Mouse (Mus musculus): ENCODE results near the gene Elac2. TPM values are rescaled to one million over a fixed set of nuclear protein-coding genes. Genes with fewer than 3 reads are reported as not detected.

The Elac2 gene
- total RNA-seq (2021), result 10 to 100 TPM; 18.2 to 20.1 TPM
- long read RNA-seq, experiment 1, transcript Elac2-202 (24 exons, 2,884 nt), result major isoform, 33 of 54 reads
- long read RNA-seq, experiment 1, transcript Elac2-201 (25 exons, 2,771 nt), result minor isoform, 9 of 54 reads
- long read RNA-seq, experiment 1, partial matches to known transcripts, result 3 of 54 reads
- long read RNA-seq, experiment 1, other reads (novel, unspliced or antisense), result 8 of 54 reads
- long read RNA-seq, experiment 2, transcript Elac2-201 (25 exons, 2,771 nt), result minor isoform, 11 of 63 reads
- long read RNA-seq, experiment 2, transcript Elac2-202 (24 exons, 2,884 nt), result major isoform, 43 of 63 reads
- long read RNA-seq, experiment 2, partial matches to known transcripts, result 1 of 63 reads
- long read RNA-seq, experiment 2, other reads (novel, unspliced or antisense), result 8 of 63 reads

DNA sequence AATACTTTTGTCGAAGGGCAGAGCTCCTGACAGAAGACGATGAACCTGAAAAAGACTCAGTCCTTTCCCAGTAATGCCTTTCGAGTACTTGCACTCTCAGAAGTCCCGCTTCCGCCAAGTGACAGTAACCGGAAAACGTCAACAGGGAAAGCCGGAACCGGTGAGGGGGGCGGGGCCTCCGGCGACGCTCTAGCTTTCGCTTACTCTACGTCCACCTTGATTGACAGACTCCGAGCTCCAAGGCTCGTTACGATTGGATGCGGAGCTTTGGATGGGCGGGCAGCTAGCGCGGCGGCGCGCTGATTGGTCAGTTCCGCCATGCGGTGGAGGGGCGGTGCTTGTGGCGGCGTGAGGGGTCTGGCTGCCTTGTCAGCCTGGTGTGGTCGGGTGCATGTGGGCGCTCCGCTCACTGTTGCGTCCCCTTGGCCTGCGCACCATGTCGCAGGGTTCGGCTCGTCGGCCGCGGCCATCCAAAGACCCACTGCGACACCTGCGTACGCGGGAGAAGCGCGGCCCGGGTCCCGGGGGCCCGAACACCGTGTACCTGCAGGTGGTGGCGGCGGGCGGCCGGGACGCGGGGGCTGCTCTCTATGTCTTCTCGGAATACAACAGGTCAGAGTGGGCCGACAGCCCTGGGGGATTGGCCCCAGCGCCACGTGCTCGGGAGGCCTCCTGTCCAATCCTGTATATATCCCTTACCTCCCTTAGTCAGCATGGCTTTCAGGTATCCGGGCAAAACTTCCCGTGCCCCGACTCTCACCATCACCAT, at the start of gene Elac2:
Gene Elac2, plus strand, starts transcription at position 319 of the 769 bp plus-strand sequence.
- DNase-seq (ENCODE audit: low spot score in 2 of 2), result peak; percentile 86 to 95

DNA sequence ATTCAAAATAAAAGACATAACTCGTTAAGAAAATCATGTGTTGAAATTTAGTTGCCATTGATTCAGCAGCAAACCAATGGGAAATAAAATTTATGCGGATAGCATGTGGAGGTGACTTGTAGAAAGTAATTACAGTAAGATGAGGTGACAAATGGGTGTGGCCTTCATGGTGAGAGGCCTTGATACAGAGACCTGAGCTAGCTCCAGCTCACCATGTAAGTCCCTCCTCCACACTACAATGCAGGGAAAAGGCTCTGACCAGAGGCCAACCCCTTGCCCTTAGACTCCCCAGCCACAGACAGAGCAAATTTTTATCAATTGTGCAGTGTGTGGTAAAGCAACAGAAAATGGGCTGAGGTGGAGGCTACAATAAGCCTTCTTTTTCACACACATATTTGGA, 49.7 kb upstream of the Elac2 start:
- DNase-seq (ENCODE audit: low spot score in 2 of 2), result no peak

DNA sequence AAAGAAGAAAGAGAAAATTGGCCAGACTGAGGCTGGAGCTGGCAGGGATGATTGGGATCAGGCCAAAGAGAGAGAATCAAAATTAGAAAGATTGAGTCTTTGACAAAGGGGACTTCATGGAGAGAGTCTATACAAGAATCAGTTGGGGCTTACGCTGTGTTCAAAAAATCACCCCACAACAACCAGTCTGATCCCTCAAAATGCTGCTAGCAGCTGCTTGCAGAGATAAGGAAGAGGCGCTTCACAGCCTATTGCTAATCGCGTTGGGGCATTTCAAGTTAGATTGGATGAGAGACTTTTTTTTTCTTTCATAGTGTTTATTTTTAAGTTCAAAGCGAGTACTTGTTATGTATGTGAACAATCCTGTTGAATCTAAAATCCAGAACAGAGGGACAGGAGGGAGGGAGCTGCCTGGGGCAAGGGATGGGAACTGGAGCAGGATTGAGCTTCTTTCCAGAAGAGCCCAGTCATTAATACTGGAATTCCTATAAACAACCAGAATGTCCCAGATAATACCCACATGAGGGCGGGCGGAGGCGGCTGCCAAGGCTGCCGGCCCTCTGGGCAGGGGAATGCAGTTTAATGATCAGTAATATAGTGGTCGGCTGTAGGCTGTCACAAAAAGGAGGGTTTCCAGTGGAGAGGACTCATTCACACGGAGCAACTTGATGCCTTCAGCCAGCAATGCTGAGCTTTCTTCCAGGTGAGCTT, 47.6 kb upstream of the Elac2 start:
- DNase-seq (ENCODE audit: low spot score in 2 of 2), result no peak

DNA sequence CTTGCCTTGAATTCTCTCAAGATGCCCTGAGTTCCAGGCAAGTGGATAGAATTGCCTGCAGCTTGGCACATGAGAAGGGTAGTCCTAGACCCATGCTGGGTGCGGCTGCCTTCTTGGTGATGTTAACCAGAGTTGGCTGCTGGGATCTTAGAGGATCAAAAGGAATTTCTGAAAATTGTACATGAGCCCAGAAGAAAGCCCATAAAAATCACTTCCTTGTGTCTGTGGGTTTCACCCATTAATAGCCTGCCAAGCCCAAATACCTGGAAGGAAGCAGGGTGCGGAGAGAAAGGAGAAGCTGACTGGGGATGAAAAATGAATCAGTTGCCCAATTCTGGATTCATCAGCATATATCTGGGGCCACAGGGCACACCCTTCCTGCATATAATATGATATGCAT, 41.6 kb upstream of the Elac2 start:
- DNase-seq (ENCODE audit: low spot score in 2 of 2), result no peak

DNA sequence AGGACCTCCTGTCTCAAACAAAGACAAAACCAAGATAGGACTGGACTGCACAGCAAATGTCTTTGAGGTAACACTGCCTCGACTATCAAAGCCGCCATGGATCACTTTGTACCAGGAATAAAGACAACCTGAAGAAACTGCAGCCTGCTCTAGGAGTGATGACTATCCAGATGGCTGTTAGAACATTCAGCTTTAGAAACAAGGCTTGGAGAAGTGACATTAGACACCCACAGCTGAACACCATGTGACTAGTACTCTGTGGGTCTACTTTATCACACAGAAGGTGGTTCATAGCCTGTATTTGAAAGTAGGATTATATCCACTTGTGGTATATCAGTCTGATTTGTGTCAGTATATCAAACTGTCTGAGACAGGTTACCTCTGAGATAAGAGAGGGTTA, 37.6 kb upstream of the Elac2 start:
- no peak for DNase-seq (ENCODE audit: low spot score in 2 of 2)

DNA sequence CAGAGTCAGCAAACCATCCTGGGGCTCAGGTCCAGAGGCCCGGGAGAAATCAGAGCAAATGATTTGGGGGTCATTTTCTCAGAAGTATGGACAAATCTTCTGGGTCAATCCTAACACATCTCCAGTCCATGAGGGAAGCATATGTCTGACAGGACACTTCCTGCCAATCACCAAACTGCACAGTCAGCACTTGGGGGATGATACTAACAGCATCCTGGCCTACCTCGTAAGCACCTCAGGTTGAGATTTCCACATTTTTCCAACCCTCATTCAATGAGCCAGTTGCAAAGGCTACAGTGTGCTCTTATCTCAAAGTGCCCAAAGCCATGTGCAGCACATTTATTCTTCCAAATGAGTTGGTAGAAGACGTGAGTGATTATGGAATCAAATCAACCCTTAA, 29.1 kb upstream of the Elac2 start:
- DNase-seq (ENCODE audit: low spot score in 2 of 2), result no peak

DNA sequence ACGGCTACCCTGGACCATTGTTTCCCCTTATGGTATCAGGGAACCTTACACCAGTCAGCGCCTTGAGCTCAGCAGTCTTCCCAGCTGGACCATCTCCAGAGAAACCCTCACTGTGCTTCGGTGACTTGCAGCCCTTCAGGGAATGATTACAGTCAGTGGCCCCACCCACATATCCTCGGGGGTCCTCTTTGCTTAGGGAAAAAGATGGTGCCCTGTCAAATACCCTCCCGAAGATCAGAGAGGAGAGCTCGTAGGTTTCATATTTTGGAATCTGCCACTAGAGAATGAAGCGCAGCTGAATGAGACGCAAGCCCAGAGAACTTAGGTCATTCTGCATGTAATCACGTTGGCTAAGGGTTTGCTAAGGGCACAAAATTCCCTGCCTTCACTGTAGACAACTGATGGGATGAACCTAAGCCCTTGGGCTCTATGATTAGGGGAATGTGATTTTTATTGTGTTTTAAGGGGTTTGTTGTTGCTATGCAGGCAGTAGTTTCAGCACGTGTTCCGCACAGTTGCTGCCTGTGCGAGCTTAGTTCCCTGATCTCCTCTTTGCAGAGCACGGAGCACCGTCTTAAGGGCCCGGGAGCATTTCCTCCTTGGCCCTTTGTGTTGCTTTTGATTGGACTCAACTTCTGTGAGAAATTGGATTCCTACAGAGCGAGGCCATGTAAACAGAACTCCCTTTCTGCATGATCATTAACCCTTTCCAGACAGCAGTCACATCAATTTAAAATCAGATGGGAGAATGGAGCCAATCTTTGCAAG, 21.7 kb upstream of the Elac2 start:
- no peak for DNase-seq (ENCODE audit: low spot score in 2 of 2)

DNA sequence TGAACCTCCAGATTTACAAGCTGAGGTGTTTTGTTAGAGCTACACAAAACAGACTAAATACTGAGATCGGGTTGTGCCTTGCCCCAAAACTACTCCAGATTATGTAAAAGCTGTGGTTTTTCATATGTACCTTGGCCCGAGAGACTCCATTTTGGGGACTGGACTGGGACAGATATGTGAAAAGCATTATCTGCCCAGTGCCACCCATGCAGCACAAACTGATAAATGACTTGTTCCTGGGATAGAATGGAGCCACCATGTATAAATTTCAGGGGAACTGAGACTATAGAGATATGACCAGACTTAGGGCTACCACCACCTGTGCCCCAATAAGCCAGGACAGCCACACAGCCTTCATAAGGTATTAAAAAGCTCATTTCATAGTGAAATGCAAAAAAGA, 16.2 kb upstream of the Elac2 start:
- no peak for DNase-seq (ENCODE audit: low spot score in 2 of 2)

DNA sequence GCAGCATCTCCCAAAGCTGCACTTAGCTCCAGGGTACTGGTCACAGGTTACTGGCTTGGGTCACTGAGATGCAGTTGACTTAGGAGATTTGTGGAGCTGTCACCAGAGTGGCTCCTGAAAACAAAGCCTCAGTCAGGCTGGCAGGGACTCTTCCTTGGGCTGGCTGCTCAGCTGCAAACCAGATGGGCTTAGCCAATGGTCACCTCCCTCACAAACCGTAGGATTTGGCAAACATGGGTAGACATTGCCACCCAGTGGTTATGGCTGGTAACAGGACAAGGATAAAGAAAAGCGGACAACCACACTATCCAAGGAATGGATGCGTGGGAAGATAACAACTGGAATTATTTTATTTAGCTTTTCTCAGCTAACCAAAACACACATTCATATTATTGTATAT, 10.3 kb upstream of the Elac2 start:
- DNase-seq (ENCODE audit: low spot score in 2 of 2), result peak; percentile 37 to 64

DNA sequence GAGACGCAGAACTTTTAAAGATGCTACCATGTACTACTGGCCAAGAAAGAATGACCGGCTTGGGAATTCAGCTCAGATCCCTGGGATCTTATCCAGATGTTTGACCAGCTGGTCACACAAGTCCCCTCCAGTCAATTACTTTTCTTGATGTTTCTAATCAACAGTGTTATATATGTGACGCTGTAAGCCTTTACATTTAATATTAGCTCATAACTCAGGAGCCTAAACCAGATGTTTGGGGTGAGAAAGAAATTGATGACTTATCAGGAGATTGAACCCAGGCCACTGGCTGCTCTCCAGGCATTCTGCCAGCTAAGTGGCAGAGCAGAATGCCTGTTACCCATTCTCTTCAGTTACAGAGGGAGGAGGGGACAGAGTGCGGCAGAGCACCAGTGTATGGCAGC, 9.9 kb upstream of the Elac2 start:
- no peak for DNase-seq (ENCODE audit: low spot score in 2 of 2)

DNA sequence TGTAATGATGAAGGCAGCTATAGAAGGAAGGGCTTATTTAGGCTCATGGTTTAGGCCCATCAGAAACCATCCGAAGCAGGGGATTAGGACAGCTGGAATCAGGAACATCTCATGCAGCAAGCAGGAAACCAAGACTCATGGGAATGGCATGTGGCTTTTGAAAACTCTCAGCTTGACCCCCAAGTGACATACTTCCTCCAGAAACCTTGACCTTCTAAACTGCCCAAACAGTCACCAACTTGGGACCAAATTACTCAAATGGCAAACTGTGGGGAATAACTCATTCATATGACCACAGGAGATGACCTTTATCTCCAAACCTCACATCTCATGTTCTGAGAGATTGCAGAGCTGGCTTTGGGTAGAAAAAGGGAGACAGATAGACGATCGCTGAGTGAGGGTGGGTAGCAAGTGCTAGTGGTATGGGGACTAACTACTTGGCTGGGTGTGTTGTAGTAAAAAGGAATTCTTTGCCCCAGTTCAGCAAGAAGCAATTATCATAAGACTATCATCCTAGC, 7.3 kb upstream of the Elac2 start:
- DNase-seq (ENCODE audit: low spot score in 2 of 2), result no peak

DNA sequence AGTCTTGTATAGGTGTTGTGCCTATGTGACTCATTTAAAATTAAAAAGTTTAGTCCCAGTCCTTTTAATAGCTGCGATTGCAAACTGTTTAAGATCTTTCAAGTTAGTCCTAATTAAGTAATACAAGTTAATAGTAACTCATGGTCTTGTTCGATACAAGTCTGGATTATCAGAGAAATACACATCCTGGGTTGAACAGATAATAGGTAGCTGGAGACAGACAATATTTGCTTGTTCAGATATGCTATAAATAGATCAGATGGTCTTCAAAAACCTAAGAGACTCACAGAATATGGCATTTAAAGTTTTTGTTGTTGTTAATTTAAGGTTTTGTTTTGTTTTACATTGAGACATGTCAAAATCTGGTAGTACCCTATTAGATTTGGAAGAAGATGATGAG, 6.4 kb upstream of the Elac2 start:
- no peak for DNase-seq (ENCODE audit: low spot score in 2 of 2)

DNA sequence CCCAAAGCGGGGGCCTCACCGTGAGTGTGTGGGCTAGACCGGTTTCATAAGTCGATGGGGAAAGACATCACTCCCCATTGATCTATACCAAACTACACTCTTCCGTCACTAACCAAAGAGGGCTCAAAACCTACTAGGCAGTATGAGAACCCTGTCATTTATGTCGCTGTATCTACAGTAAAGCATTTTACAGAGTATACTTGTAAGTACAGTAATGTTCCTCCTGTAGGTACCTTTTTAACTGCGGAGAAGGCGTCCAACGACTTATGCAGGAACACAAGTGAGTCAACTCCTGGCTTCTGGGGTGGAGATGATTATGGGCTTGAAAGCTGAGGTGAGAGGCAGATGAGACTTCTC, 629 bp downstream of the Elac2 start:
- no peak for DNase-seq (ENCODE audit: low spot score in 2 of 2)

DNA sequence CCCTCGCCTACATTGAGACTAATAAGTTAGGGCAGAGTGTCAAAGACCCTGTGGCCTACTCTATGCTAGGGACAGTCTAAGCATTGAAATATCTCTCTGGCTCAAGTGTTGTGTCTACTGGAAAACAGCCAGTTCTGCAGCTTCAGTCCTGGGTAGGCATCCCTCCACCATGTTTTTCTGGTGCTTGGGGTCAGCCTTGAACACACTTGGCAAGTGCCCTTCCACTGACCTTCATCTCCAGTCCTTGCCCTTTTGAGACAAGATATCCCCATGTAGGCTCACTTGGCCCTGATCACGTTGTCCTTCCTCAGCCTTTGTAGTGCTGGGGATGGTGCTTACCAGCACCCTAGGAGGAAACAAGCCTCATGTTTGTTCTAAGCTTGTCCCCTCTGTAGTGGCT, 9.7 kb downstream of the Elac2 start:
- no peak for DNase-seq (ENCODE audit: low spot score in 2 of 2)

DNA sequence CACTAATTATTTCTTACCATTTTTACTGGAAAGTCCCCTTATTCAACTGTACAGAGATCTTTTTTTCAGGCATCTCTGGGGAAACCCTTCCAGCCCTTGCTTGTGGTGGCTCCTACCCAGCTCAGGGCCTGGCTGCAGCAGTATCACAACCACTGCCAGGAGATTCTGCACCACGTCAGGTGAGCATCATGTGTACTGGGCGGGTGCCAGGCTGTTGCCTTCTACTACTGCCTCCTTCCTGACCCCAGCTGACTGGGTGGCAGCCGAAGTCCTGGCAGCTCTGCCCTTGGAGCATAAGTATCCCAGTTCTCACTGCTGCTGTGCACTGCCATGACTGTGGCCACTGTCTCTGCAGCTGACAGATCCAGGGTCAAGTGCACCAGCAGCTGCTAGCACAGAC, 19.6 kb downstream of the Elac2 start:
- no peak for DNase-seq (ENCODE audit: low spot score in 2 of 2)

DNA sequence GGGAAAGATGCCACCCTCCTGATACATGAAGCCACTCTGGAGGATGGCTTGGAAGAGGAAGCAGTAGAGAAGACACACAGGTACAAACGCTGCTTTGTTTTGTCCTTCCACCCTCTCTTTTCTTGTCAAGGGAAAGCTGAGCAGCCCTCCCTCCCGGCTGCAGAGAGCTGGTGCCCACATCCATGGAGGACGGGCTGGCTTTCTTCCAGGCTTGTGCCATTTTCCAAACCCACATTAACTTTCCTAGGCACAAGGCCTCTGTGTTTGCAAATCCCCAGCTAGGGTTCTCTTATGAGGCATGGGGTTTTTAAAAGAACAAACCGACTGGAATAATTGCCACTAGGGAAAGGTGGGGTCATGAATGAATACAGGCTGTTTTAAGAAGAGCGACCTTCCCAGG, 20.8 kb downstream of the Elac2 start:
- DNase-seq (ENCODE audit: low spot score in 2 of 2), result no peak

DNA sequence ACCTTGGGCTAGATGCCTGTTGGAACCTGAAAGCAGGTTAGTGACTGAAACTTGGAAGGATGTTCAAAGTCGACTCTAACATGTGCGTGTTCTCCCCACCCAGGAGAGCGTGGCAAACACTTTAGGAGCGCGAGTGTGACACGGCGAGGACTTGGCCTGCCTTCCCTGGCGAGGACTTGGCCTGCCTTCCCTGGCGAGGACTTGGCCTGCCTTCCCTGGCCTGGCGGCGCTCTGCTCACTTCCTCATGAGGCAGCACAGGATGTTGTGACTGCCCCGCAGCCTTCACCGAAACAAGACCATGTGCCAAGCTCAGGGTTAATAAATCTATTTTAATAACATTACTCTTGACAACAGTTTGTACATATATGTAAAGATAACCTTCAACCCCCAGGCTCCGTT, 22.9 kb downstream of the Elac2 start:
- DNase-seq (ENCODE audit: low spot score in 2 of 2), result no peak

DNA sequence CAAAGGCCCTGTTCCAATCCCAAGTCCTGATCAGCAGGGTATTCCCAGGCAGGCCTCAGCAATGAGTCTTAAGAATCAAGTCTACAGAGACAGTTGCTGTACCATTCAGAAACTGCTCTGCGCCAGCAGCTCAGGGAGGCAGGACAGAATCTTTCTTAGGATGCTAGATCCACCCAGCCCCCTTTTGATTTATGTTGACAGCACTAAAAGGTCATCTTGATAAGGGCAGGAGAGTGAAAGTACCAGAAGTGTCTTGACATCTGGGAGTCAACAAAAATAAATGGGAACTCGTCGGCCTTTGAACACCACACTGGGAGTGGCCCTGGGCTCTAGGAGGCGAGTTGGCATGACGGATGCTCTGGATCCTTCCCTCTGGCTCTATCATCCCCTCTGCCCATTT, 24.8 kb downstream of the Elac2 start:
- DNase-seq (ENCODE audit: low spot score in 2 of 2), result no peak

DNA sequence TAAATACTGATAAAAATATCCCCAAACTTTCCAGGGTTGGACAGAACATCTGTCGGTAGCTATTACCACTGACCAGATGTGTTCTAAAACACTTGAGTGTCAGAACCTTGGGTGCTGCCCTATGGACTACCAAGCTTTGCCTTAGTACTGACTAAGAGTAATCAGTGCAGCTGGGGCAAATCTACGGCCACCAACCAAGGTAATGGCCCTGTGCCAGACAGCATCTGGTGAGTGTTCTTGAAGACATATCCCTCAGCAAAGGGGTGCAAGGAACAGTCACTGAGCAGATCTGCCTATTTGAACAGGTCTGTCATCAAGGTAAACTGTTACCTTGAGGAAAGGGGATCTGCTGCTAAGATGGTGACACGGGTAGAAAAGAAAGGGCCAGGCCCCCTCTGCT, 26.0 kb downstream of the Elac2 start:
- DNase-seq (ENCODE audit: low spot score in 2 of 2), result no peak

DNA sequence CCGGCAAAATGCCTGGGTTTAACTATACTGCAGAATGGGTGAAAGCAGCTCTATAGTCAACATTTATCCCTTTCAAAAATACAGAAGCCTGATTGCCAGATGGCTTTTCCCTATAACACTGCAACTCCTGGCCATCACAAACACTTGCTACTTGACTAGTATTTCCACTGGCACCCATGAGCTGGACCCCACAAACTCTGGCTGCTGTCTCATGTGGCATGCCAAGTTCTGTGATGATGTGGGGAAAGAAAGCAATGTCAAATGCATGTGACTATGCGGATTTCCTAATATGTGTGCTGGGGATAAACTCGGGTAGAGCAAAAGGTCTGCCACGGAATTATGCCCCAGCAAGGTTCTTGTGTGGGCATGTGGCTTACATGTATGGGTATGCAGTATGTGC, 27.2 kb downstream of the Elac2 start:
- no peak for DNase-seq (ENCODE audit: low spot score in 2 of 2)

DNA sequence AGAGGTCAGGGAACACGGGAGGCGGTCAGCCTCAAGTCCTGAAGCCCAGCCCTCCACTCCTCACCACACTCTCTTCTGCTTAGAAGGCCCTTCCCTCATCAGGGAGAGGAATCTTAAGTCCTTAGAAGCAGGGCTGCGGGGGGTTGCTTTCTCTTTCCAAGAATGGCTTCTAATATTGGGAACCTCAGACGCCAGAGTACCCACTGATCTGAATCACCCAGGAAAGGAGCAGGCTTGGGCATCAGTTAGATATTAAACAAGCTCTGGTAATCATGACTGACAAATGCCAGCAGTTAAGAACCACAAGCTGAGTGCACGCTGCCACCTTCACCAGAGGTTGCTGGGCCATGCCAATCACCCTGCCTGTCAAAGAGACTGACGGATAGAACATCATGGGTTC, 35.1 kb downstream of the Elac2 start:
- DNase-seq (ENCODE audit: low spot score in 2 of 2), result no peak
